Mouse (Mus musculus): ENCODE data around the gene Gm47996. TPM values are rescaled to one million over a fixed set of nuclear protein-coding genes. Genes with fewer than 3 reads are reported as not detected.
"Not testable (repeated sequence)": the region's sequence is repeated elsewhere in the genome, so short reads cannot be mapped to it uniquely, and the experiment has no call there.

The Gm47996 gene
- not detected for total RNA-seq (2021)
- long read RNA-seq, experiment 1, partial matches to known transcripts: 0 of 1 reads
- long read RNA-seq, experiment 1, other reads (novel, unspliced or antisense): 0 of 1 reads
- long read RNA-seq, experiment 2: 0 reads

- DNase-seq: not testable (repeated sequence)
Measured at GRCm38 (mm10) chr1:151209824-151210355, at the start of gene Gm47996. TSS of gene Gm47996 (plus strand) at chr1:151210131.

- DNase-seq: no peak
Measured at GRCm38 (mm10) chr1:151166031-151166430, 43.9 kb upstream of the Gm47996 start.

- no peak for DNase-seq
Measured at GRCm38 (mm10) chr1:151167297-151168047, 42.5 kb upstream of the Gm47996 start.

- no peak for DNase-seq
Measured at GRCm38 (mm10) chr1:151168637-151169036, 41.3 kb upstream of the Gm47996 start.

GRCm38 (mm10) chr1:151171572-151172461 lies 38.1 kb upstream of the Gm47996 start:
- DNase-seq: no peak

GRCm38 (mm10) chr1:151177030-151177936 lies 32.6 kb upstream of the Gm47996 start:
- DNase-seq: no peak

GRCm38 (mm10) chr1:151177937-151178271 lies 32.0 kb upstream of the Gm47996 start:
- no peak for DNase-seq

- DNase-seq: no peak
Measured at GRCm38 (mm10) chr1:151178505-151179083, 31.3 kb upstream of the Gm47996 start.

- no peak for DNase-seq
Measured at GRCm38 (mm10) chr1:151180167-151180566, 29.8 kb upstream of the Gm47996 start.

GRCm38 (mm10) chr1:151182266-151182665 lies 27.7 kb upstream of the Gm47996 start, which contains the start of gene Gm47985:
TSS of gene Gm47985 (plus strand) at chr1:151182537.
- DNase-seq: not testable (repeated sequence)

- not testable (repeated sequence) for DNase-seq
Measured at GRCm38 (mm10) chr1:151186186-151186585, 23.7 kb upstream of the Gm47996 start.

- DNase-seq: not testable (repeated sequence)
Measured at GRCm38 (mm10) chr1:151186879-151187424, 23.0 kb upstream of the Gm47996 start.

GRCm38 (mm10) chr1:151188469-151188868 lies 21.5 kb upstream of the Gm47996 start:
- no peak for DNase-seq

- DNase-seq: not testable (repeated sequence)
Measured at GRCm38 (mm10) chr1:151192075-151192474, 17.9 kb upstream of the Gm47996 start, which contains the start of gene Gm8947. TSS of gene Gm8947 (plus strand) at chr1:151192376.

- DNase-seq: not testable (repeated sequence)
Measured at GRCm38 (mm10) chr1:151192739-151193138, 17.2 kb upstream of the Gm47996 start.

- DNase-seq: not testable (repeated sequence)
Measured at GRCm38 (mm10) chr1:151195986-151196385, 13.9 kb upstream of the Gm47996 start.

GRCm38 (mm10) chr1:151196690-151197089 lies 13.2 kb upstream of the Gm47996 start:
- not testable (repeated sequence) for DNase-seq

- not testable (repeated sequence) for DNase-seq
Measured at GRCm38 (mm10) chr1:151198120-151198519, 11.8 kb upstream of the Gm47996 start, which contains the start of gene Gm47995. TSS of gene Gm47995 (plus strand) at chr1:151198448.

GRCm38 (mm10) chr1:151200620-151201019 lies 9.3 kb upstream of the Gm47996 start:
- not testable (repeated sequence) for DNase-seq

- DNase-seq: not testable (repeated sequence)
Measured at GRCm38 (mm10) chr1:151202771-151203170, 7.2 kb upstream of the Gm47996 start.

Data from gastrocnemius, postnatal 10 days (tissue).